Mouse (Mus musculus): ENCODE results near the gene Bicd1.

DNA sequence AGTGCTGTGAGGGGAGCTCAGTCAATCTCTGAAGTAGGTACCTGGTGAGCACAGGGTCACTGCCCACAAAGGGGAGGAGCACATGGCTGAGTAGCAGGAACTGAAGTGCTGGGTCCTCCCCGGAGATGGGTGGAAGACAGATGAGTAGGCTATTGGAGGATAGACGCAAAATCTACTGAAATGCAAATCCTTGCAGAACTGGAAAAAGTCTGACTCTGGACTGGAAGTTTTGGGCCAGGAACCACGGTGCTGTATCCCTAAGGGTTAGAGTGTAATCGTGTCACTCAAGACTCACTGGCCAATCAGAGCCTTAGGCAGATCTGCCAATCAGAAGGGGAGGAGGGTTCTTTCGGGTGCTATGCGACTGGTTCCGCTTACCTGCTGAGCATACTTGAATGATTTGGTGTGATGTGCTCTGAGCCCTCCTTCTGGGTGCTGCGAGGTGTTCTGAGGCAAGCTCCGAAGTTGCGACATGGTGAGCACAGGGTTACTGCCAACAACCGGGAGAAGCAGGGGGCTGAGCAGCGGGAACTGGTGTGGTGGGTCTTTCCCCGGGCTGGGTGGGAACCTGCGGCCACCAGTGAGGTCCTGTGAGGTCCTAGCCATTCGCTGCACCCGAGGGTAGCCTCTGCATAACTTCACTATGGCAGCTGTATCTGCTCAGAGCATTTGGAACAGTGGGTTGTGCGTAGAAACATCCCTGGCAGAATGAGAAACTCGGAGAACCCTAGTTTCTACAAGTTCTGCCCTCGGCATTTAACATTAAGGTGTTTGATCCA is 157.2 kb downstream of the Bicd1 start:
- TF ChIP-seq POLR2A (IDR thresholded peaks at IDR 0.05; ENCODE audit: borderline replicate concordance, control insufficient read depth, low read depth, low read length) (no peak), CTCF (IDR thresholded peaks at IDR 0.05; ENCODE audit: control insufficient read depth, insufficient read depth, low read length) (no peak)

Measured in bone marrow, adult 2 months (tissue).